Mouse (Mus musculus) ES-Bruce4 (cell line): ENCODE measurements at regions not wholly inside any gene's neighbourhood (a gene's known extent, or its start where the extent isn't known, plus 50 kb on each side); places are given as distances from the start of the nearest gene placed in this dataset.

Source experiments
- CTCF ChIP-seq: IDR thresholded peaks from one replicate; pipeline ENCODE4 v1.8.1; 2011; ENCODE audit warnings: low read depth, low read length
- EP300 ChIP-seq: IDR thresholded peaks from 2 replicates; pipeline ENCODE4 v1.6.1; 2011; ENCODE audit warnings: low read depth, low read length; ENCODE audit not compliant: insufficient read depth
- POLR2A ChIP-seq: IDR thresholded peaks from one replicate; pipeline ENCODE4 v1.8.1; 2011; ENCODE audit warnings: low read length; ENCODE audit not compliant: insufficient read depth

GRCm38 (mm10) chr7:136547837-136548236 lies 346.6 kb upstream of the Mgmt start:
- TF ChIP-seq CTCF (no peak), EP300 (no peak), POLR2A (no peak)
